Mouse (Mus musculus): ENCODE measurements around the gene Slco2a1. TPM values are rescaled to one million over a fixed set of nuclear protein-coding genes. Genes with fewer than 3 reads are reported as not detected.

The Slco2a1 gene
- polyA plus RNA-seq (2015; fragmentation: Nextera tagmentation; extraction: Ambion mirVana) = 2.6 and 4.3 TPM in 2 replicates

GRCm38 (mm10) chr9:102988462-102988861, at the start of gene Slco2a1:
TSS of gene Slco2a1 (plus strand) at chr9:102988712.
- no peak for ATAC-seq
- no peaks in the 10 kb centered on the region for H3K27me3 ChIP-seq (ENCODE audit: control insufficient read depth, insufficient read depth, low read depth, low read length)
- no peak within 1 kb of the TSS for H3K4me2 ChIP-seq (ENCODE audit: low read length)
- H3K27ac ChIP-seq (ENCODE audit: low read length) = peak within 1 kb of the TSS; percentile 65; the same call in 1 of the 2 replicates
- H3K4me3 ChIP-seq (ENCODE audit: low read depth, low read length) = no peak within 1 kb of the TSS
- WGBS = 94% methylated on average over 8 of the region's 8 CpGs
- H3K9me3 ChIP-seq (replicated peaks; ENCODE audit: control insufficient read depth, low read length, poor library complexity, severe bottlenecking) = no peaks in the 10 kb centered on the region
- H3K36me3 ChIP-seq (ENCODE audit: control insufficient read depth, insufficient read depth, low read length) = no peaks in the 10 kb centered on the region
- peaks cover 27% of the 10 kb centered on the region for H3K4me1 ChIP-seq (ENCODE audit: control insufficient read depth, insufficient read depth, low read length)
- H3K9ac ChIP-seq (ENCODE audit: low read depth, low read length) = no peak within 1 kb of the TSS

GRCm38 (mm10) chr9:102942221-102942620, 46.3 kb upstream of the Slco2a1 start:
- ATAC-seq = no peak
- no peaks in the 10 kb centered on the region for H3K4me1 ChIP-seq (ENCODE audit: control insufficient read depth, insufficient read depth, low read length)
- H3K9ac ChIP-seq (ENCODE audit: low read depth, low read length) = no peak overlapping the region
- H3K9me3 ChIP-seq (replicated peaks; ENCODE audit: control insufficient read depth, low read length, poor library complexity, severe bottlenecking) = no peaks in the 10 kb centered on the region
- H3K4me2 ChIP-seq (ENCODE audit: low read length) = no peak overlapping the region
- no peaks in the 10 kb centered on the region for H3K27me3 ChIP-seq (ENCODE audit: control insufficient read depth, insufficient read depth, low read depth, low read length)
- no peaks in the 10 kb centered on the region for H3K36me3 ChIP-seq (ENCODE audit: control insufficient read depth, insufficient read depth, low read length)
- WGBS = 84% methylated on average over 4 of the region's 4 CpGs
- no peak overlapping the region for H3K27ac ChIP-seq (ENCODE audit: low read length)
- H3K4me3 ChIP-seq (ENCODE audit: low read depth, low read length) = no peak overlapping the region

GRCm38 (mm10) chr9:102944891-102945290, 43.6 kb upstream of the Slco2a1 start:
- H3K4me2 ChIP-seq (ENCODE audit: low read length) = no peak overlapping the region
- no peak overlapping the region for H3K27ac ChIP-seq (ENCODE audit: low read length)
- no peak for ATAC-seq
- H3K36me3 ChIP-seq (ENCODE audit: control insufficient read depth, insufficient read depth, low read length) = no peaks in the 10 kb centered on the region
- no peaks in the 10 kb centered on the region for H3K4me1 ChIP-seq (ENCODE audit: control insufficient read depth, insufficient read depth, low read length)
- WGBS = 87% methylated on average over 9 of the region's 9 CpGs
- H3K9ac ChIP-seq (ENCODE audit: low read depth, low read length) = no peak overlapping the region
- no peak overlapping the region for H3K4me3 ChIP-seq (ENCODE audit: low read depth, low read length)
- no peaks in the 10 kb centered on the region for H3K27me3 ChIP-seq (ENCODE audit: control insufficient read depth, insufficient read depth, low read depth, low read length)
- H3K9me3 ChIP-seq (replicated peaks; ENCODE audit: control insufficient read depth, low read length, poor library complexity, severe bottlenecking) = 0 out of 2 replicates have a peak, but pooled peaks cover 2% of the 10 kb centered on the region

- 0 out of 2 replicates have a peak, but pooled peaks cover 3% of the 10 kb centered on the region for H3K9me3 ChIP-seq (replicated peaks; ENCODE audit: control insufficient read depth, low read length, poor library complexity, severe bottlenecking)
- no peak overlapping the region for H3K9ac ChIP-seq (ENCODE audit: low read depth, low read length)
- no peaks in the 10 kb centered on the region for H3K4me1 ChIP-seq (ENCODE audit: control insufficient read depth, insufficient read depth, low read length)
- H3K27me3 ChIP-seq (ENCODE audit: control insufficient read depth, insufficient read depth, low read depth, low read length) = no peaks in the 10 kb centered on the region
- 85% methylated on average over 12 of the region's 12 CpGs for WGBS
- no peaks in the 10 kb centered on the region for H3K36me3 ChIP-seq (ENCODE audit: control insufficient read depth, insufficient read depth, low read length)
- ATAC-seq = no peak
- no peak overlapping the region for H3K27ac ChIP-seq (ENCODE audit: low read length)
- no peak overlapping the region for H3K4me2 ChIP-seq (ENCODE audit: low read length)
- H3K4me3 ChIP-seq (ENCODE audit: low read depth, low read length) = no peak overlapping the region
Observed at GRCm38 (mm10) chr9:102946469-102947015, 42.0 kb upstream of the Slco2a1 start.

GRCm38 (mm10) chr9:102948706-102949105, 39.8 kb upstream of the Slco2a1 start:
- no peak for ATAC-seq
- Histone ChIP-seq H3K4me1 (ENCODE audit: control insufficient read depth, insufficient read depth, low read length) (no peaks in the 10 kb centered on the region), H3K9me3 (replicated peaks; ENCODE audit: control insufficient read depth, low read length, poor library complexity, severe bottlenecking) (0 out of 2 replicates have a peak, but pooled peaks cover 3% of the 10 kb centered on the region), H3K27me3 (ENCODE audit: control insufficient read depth, insufficient read depth, low read depth, low read length) (no peaks in the 10 kb centered on the region), H3K27ac (ENCODE audit: low read length) (no peak overlapping the region), H3K9ac (ENCODE audit: low read depth, low read length) (no peak overlapping the region), H3K4me3 (ENCODE audit: low read depth, low read length) (no peak overlapping the region), H3K36me3 (ENCODE audit: control insufficient read depth, insufficient read depth, low read length) (no peaks in the 10 kb centered on the region), H3K4me2 (ENCODE audit: low read length) (no peak overlapping the region)
- WGBS = 76% methylated on average over 5 of the region's 5 CpGs

GRCm38 (mm10) chr9:102951091-102951994, 37.2 kb upstream of the Slco2a1 start:
- H3K9ac ChIP-seq (ENCODE audit: low read depth, low read length) = no peak overlapping the region
- peaks cover 3% of the 10 kb centered on the region; the same call in 1 of the 2 replicates for H3K9me3 ChIP-seq (replicated peaks; ENCODE audit: control insufficient read depth, low read length, poor library complexity, severe bottlenecking)
- no peaks in the 10 kb centered on the region for H3K36me3 ChIP-seq (ENCODE audit: control insufficient read depth, insufficient read depth, low read length)
- H3K4me1 ChIP-seq (ENCODE audit: control insufficient read depth, insufficient read depth, low read length) = no peaks in the 10 kb centered on the region
- no peak overlapping the region for H3K4me3 ChIP-seq (ENCODE audit: low read depth, low read length)
- no peaks in the 10 kb centered on the region for H3K27me3 ChIP-seq (ENCODE audit: control insufficient read depth, insufficient read depth, low read depth, low read length)
- H3K4me2 ChIP-seq (ENCODE audit: low read length) = no peak overlapping the region
- ATAC-seq = no peak
- no peak overlapping the region for H3K27ac ChIP-seq (ENCODE audit: low read length)
- 93% methylated on average over 9 of the region's 9 CpGs for WGBS

GRCm38 (mm10) chr9:102955866-102956265, 32.6 kb upstream of the Slco2a1 start:
- no peak overlapping the region for H3K9ac ChIP-seq (ENCODE audit: low read depth, low read length)
- H3K36me3 ChIP-seq (ENCODE audit: control insufficient read depth, insufficient read depth, low read length) = no peaks in the 10 kb centered on the region
- H3K4me2 ChIP-seq (ENCODE audit: low read length) = no peak overlapping the region
- no peak overlapping the region for H3K4me3 ChIP-seq (ENCODE audit: low read depth, low read length)
- H3K4me1 ChIP-seq (ENCODE audit: control insufficient read depth, insufficient read depth, low read length) = no peaks in the 10 kb centered on the region
- no peak overlapping the region for H3K27ac ChIP-seq (ENCODE audit: low read length)
- no peaks in the 10 kb centered on the region for H3K27me3 ChIP-seq (ENCODE audit: control insufficient read depth, insufficient read depth, low read depth, low read length)
- WGBS = 78% methylated on average over 3 of the region's 3 CpGs
- ATAC-seq = no peak
- H3K9me3 ChIP-seq (replicated peaks; ENCODE audit: control insufficient read depth, low read length, poor library complexity, severe bottlenecking) = no peaks in the 10 kb centered on the region; the same call in 1 of the 2 replicates

- H3K4me2 ChIP-seq (ENCODE audit: low read length) = no peak overlapping the region
- H3K36me3 ChIP-seq (ENCODE audit: control insufficient read depth, insufficient read depth, low read length) = no peaks in the 10 kb centered on the region
- H3K27me3 ChIP-seq (ENCODE audit: control insufficient read depth, insufficient read depth, low read depth, low read length) = no peaks in the 10 kb centered on the region
- H3K4me1 ChIP-seq (ENCODE audit: control insufficient read depth, insufficient read depth, low read length) = peaks cover under 1% of the 10 kb centered on the region
- ATAC-seq = no peak
- no peak overlapping the region for H3K27ac ChIP-seq (ENCODE audit: low read length)
- 85% methylated on average over 6 of the region's 6 CpGs for WGBS
- no peaks in the 10 kb centered on the region; the same call in 1 of the 2 replicates for H3K9me3 ChIP-seq (replicated peaks; ENCODE audit: control insufficient read depth, low read length, poor library complexity, severe bottlenecking)
- no peak overlapping the region for H3K9ac ChIP-seq (ENCODE audit: low read depth, low read length)
- H3K4me3 ChIP-seq (ENCODE audit: low read depth, low read length) = no peak overlapping the region
Observed at GRCm38 (mm10) chr9:102958703-102959102, 29.8 kb upstream of the Slco2a1 start.

Measured in midbrain, embryonic 16.5 days (tissue).